Mouse (Mus musculus): Measurements from ENCODE around the gene Borcs7.

The Borcs7 gene

GRCm38 (mm10) chr19:46662784-46663183 is 26.9 kb upstream of the Borcs7 start:
- in situ Hi-C loops (cut with MseI, MboI): no loop called here

GRCm38 (mm10) chr19:46665474-46665873 is 24.2 kb upstream of the Borcs7 start:
- in situ Hi-C loops (cut with MseI, MboI): no loop called here

GRCm38 (mm10) chr19:46667300-46667699 is 22.4 kb upstream of the Borcs7 start:
- in situ Hi-C loops (cut with MseI, MboI): no loop called here

GRCm38 (mm10) chr19:46668263-46668662 is 21.4 kb upstream of the Borcs7 start:
- in situ Hi-C loops (cut with MseI, MboI): no loop called here

GRCm38 (mm10) chr19:46669802-46670201 is 19.9 kb upstream of the Borcs7 start:
- in situ Hi-C loops (cut with MseI, MboI): loop anchor here in 1 of 2 experiments (5.0 kb wide), 1 partner anchor 72 kb away; no protein-coding TSS in a partner anchor

- in situ Hi-C loops (cut with MseI, MboI): loop anchor here in 1 of 2 experiments (5.0 kb wide), 1 partner anchor 72 kb away; no protein-coding TSS in a partner anchor
These were observed 19.0 kb upstream of the Borcs7 start for GRCm38 (mm10) chr19:46670691-46671090.

- in situ Hi-C loops (cut with MseI, MboI): loop anchor here in 1 of 2 experiments (5.0 kb wide), 1 partner anchor 69 kb away; no protein-coding TSS in a partner anchor
These were observed 16.8 kb upstream of the Borcs7 start, which contains the start of gene Cyp17a1 for GRCm38 (mm10) chr19:46672766-46673418. Gene Cyp17a1, minus strand, starts transcription at chr19:46673172.

- in situ Hi-C loops (cut with MseI, MboI): loop anchor here in 1 of 2 experiments (5.0 kb wide), 1 partner anchor 192 kb away; no protein-coding TSS in a partner anchor
These were observed 14.1 kb upstream of the Borcs7 start for GRCm38 (mm10) chr19:46675641-46676040.

GRCm38 (mm10) chr19:46679720-46680383 is 9.9 kb upstream of the Borcs7 start:
- in situ Hi-C loops (cut with MseI, MboI): loop anchor here (5.0 kb wide), 2 partner anchors 52 to 187 kb away; no protein-coding TSS in a partner anchor

GRCm38 (mm10) chr19:46690387-46690786 is 681 bp downstream of the Borcs7 start:
- in situ Hi-C loops (cut with MseI, MboI): no loop called here

- in situ Hi-C loops (cut with MseI, MboI): no loop called here
These were observed 1.4 kb downstream of the Borcs7 start for GRCm38 (mm10) chr19:46691078-46691477.

- in situ Hi-C loops (cut with MseI, MboI): no loop called here
These were observed 3.4 kb downstream of the Borcs7 start for GRCm38 (mm10) chr19:46693146-46693545.

- in situ Hi-C loops (cut with MseI, MboI): no loop called here
These were observed 6.8 kb downstream of the Borcs7 start for GRCm38 (mm10) chr19:46696482-46696881.

GRCm38 (mm10) chr19:46696943-46697342 is 7.2 kb downstream of the Borcs7 start:
- in situ Hi-C loops (cut with MseI, MboI): no loop called here

- in situ Hi-C loops (cut with MseI, MboI): no loop called here
These were observed 8.3 kb downstream of the Borcs7 start for GRCm38 (mm10) chr19:46697840-46698517.

GRCm38 (mm10) chr19:46699011-46699481 is 9.3 kb downstream of the Borcs7 start:
- in situ Hi-C loops (cut with MseI, MboI): no loop called here

- in situ Hi-C loops (cut with MseI, MboI): no loop called here
These were observed 11.4 kb downstream of the Borcs7 start for GRCm38 (mm10) chr19:46701156-46701555.

- in situ Hi-C loops (cut with MseI, MboI): no loop called here
These were observed 16.2 kb downstream of the Borcs7 start for GRCm38 (mm10) chr19:46705779-46706495.

- in situ Hi-C loops (cut with MseI, MboI): no loop called here
These were observed 17.0 kb downstream of the Borcs7 start for GRCm38 (mm10) chr19:46706540-46707295.

GRCm38 (mm10) chr19:46707296-46708151 is 17.8 kb downstream of the Borcs7 start, which contains the start of gene As3mt:
Gene As3mt, plus strand, starts transcription at chr19:46707458.
- in situ Hi-C loops (cut with MseI, MboI): no loop called here
